Mouse (Mus musculus): ENCODE results near the gene Slc39a8. TPM values are rescaled to one million over a fixed set of nuclear protein-coding genes. Genes with fewer than 3 reads are reported as not detected.

The Slc39a8 gene
- polyA plus RNA-seq, 1 experiment: 2.0 TPM

DNA sequence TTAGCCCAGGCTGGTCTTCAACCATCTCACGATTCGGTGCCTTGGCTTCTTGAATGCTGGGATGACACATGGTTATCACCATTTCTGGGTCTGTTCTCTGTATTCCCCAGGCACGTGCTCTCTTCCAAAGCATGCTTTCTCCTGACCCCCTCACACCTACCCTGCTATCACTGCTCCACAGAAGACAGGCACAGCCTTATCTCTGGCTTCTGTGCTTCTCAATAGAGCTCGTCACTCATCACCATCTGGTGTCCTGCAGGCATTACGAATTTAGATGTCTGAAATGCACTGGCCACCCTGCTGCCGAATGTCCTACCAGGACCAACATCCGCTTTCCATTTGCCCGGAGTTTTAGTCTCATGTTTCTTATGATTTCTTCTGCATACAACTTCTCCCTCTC, 18.6 kb downstream of the Slc39a8 start:
- H3K36me3 ChIP-seq (ENCODE audit: control insufficient read depth, insufficient read depth, low read length): no peaks in the 10 kb centered on the region
- H3K4me3 ChIP-seq (ENCODE audit: extremely low read depth, insufficient read depth, insufficient read length): no peak overlapping the region
- no peak for DNase-seq (ENCODE audit: low read depth in 1 of 2, low spot score in 2 of 2)
- H3K4me1 ChIP-seq (ENCODE audit: control insufficient read depth, insufficient read depth, insufficient read length): no peaks in the 10 kb centered on the region
- H3K27ac ChIP-seq (ENCODE audit: insufficient read depth, low read length): no peak overlapping the region
- WGBS: 84% methylated on average over 8 of the region's 8 CpGs
- H3K27me3 ChIP-seq (ENCODE audit: control insufficient read depth, insufficient read depth, low read length): no peaks in the 10 kb centered on the region
- TF ChIP-seq CTCF (IDR thresholded peaks at IDR 0.05; ENCODE audit: extremely low read depth, insufficient read depth, insufficient read length, insufficient replicate concordance): no peak
- TF ChIP-seq POLR2A (IDR thresholded peaks at IDR 0.05; ENCODE audit: low read depth, low read length): no peak

DNA sequence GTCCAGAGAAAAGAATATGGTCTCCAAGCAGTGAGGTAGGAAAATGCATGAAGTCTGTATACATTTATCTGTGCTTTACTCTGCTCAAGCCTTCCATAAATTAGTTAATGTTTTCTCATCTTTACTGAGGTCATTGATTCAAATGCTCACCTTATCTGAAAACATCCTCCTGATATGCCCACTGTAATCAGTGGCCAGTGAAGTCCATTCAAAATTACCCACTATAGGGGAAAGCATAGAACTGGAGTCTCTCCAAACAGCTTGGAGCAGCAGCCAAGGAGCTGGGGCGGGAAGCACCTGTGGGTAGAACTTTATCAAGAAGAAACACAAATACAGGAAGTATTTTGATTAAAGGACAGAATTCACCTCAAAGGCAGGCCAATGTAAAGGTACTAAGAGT, 19.8 kb downstream of the Slc39a8 start:
- H3K27me3 ChIP-seq (ENCODE audit: control insufficient read depth, insufficient read depth, low read length): no peaks in the 10 kb centered on the region
- WGBS: 92% methylated on average over 1 of the region's 1 CpGs
- TF ChIP-seq CTCF (IDR thresholded peaks at IDR 0.05; ENCODE audit: extremely low read depth, insufficient read depth, insufficient read length, insufficient replicate concordance): no peak
- TF ChIP-seq POLR2A (IDR thresholded peaks at IDR 0.05; ENCODE audit: low read depth, low read length): no peak
- H3K27ac ChIP-seq (ENCODE audit: insufficient read depth, low read length): no peak overlapping the region
- no peaks in the 10 kb centered on the region for H3K36me3 ChIP-seq (ENCODE audit: control insufficient read depth, insufficient read depth, low read length)
- no peaks in the 10 kb centered on the region for H3K4me1 ChIP-seq (ENCODE audit: control insufficient read depth, insufficient read depth, insufficient read length)
- no peak overlapping the region for H3K4me3 ChIP-seq (ENCODE audit: extremely low read depth, insufficient read depth, insufficient read length)
- no peak for DNase-seq (ENCODE audit: low read depth in 1 of 2, low spot score in 2 of 2)

DNA sequence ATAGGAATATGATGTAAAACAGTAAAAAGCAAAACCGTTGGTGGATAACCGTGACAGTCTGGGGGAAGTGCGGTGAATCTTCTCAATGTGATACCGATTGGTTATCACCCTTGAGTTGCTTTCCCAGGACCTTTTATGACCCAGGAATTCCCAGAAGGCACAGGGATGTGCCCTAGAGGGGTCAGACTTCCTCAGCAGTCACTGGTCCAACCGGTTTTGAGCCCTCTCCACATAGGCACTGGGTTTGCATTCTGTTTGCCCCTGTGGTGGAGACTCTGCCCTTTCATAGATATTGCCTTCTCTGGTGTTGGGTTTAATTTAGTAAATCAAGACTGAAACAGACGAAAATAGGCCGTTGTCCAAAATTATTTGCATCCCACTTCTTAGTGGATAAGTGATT, 20.8 kb downstream of the Slc39a8 start:
- H3K4me3 ChIP-seq (ENCODE audit: extremely low read depth, insufficient read depth, insufficient read length): no peak overlapping the region
- no peaks in the 10 kb centered on the region for H3K27me3 ChIP-seq (ENCODE audit: control insufficient read depth, insufficient read depth, low read length)
- no peak overlapping the region for H3K27ac ChIP-seq (ENCODE audit: insufficient read depth, low read length)
- no peak for TF ChIP-seq CTCF (IDR thresholded peaks at IDR 0.05; ENCODE audit: extremely low read depth, insufficient read depth, insufficient read length, insufficient replicate concordance)
- TF ChIP-seq POLR2A (IDR thresholded peaks at IDR 0.05; ENCODE audit: low read depth, low read length): no peak
- WGBS: 90% methylated on average over 7 of the region's 7 CpGs
- no peaks in the 10 kb centered on the region for H3K36me3 ChIP-seq (ENCODE audit: control insufficient read depth, insufficient read depth, low read length)
- no peaks in the 10 kb centered on the region for H3K4me1 ChIP-seq (ENCODE audit: control insufficient read depth, insufficient read depth, insufficient read length)
- no peak for DNase-seq (ENCODE audit: low read depth in 1 of 2, low spot score in 2 of 2)

DNA sequence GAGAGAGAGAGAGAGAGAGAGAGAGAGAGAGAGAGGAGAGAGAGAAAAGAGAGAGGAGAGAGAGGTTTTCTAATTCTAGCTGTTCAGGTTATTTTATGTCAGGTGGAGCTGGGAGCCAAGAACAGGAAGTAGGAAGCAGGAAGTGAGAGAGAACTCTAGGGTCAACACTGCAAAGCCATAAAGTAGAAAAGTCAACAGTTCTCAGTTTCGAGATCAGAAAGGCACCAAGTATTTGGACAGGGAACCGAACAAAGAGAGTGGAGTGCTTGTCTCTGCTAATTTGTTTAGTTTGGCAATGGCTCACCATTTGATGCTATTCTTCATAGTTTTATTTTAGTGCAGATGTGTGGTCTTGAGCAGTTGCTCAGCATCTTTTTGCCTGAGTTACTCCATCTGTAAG, 26.5 kb downstream of the Slc39a8 start:
- 69% methylated on average over 2 of the region's 2 CpGs for WGBS
- no peak for DNase-seq (ENCODE audit: low read depth in 1 of 2, low spot score in 2 of 2)

DNA sequence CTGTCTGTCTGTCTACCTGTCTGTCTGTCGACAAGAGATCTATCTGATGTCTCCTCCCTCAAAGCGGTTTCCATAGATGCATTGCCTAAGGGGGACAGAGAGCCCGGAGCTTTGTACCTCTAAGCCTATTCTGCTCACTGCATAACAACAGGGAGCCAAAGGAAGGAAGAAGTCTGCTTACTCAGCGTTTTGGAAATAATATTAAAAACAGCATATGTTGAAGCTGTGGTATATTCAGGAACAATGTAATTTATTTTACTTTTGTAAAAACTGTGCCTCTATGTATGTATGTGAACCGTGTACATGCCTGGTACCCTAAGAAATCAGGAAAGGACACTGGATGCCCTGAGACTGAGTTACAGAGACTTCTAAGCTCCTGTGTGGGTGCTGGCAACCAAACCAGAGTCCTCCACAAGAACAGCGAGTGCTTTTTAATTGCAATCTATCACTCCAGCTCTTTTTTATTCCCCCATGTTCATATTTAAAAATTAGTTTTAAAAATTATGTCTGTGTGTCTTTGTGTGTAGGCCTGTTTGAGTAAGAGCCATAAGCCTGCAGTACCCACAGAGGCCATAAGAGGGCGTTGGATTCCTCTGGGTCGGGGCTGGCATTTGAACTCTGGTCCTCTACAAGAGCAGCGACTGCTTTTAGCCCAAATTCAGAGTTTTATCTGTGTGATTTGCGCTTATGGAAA, 28.7 kb downstream of the Slc39a8 start:
- 89% methylated on average over 10 of the region's 10 CpGs for WGBS
- DNase-seq (ENCODE audit: low read depth in 1 of 2, low spot score in 2 of 2): no peak
- Histone ChIP-seq H3K27me3 (ENCODE audit: control insufficient read depth, insufficient read depth, low read length) (no peaks in the 10 kb centered on the region), H3K4me1 (ENCODE audit: control insufficient read depth, insufficient read depth, insufficient read length) (no peaks in the 10 kb centered on the region), H3K27ac (ENCODE audit: insufficient read depth, low read length) (no peak overlapping the region), H3K36me3 (ENCODE audit: control insufficient read depth, insufficient read depth, low read length) (no peaks in the 10 kb centered on the region), H3K4me3 (ENCODE audit: extremely low read depth, insufficient read depth, insufficient read length) (no peak overlapping the region)
- TF ChIP-seq POLR2A (IDR thresholded peaks at IDR 0.05; ENCODE audit: low read depth, low read length) (no peak), CTCF (IDR thresholded peaks at IDR 0.05; ENCODE audit: extremely low read depth, insufficient read depth, insufficient read length, insufficient replicate concordance) (no peak)

More for the DNA sequence above, 26.5 kb downstream of the Slc39a8 start:
- Histone ChIP-seq H3K36me3 (ENCODE audit: control insufficient read depth, insufficient read depth, low read length) (no peaks in the 10 kb centered on the region), H3K27me3 (ENCODE audit: control insufficient read depth, insufficient read depth, low read length) (no peaks in the 10 kb centered on the region), H3K27ac (ENCODE audit: insufficient read depth, low read length) (no peak overlapping the region), H3K4me3 (ENCODE audit: extremely low read depth, insufficient read depth, insufficient read length) (no peak overlapping the region), H3K4me1 (ENCODE audit: control insufficient read depth, insufficient read depth, insufficient read length) (no peaks in the 10 kb centered on the region)
- TF ChIP-seq POLR2A (IDR thresholded peaks at IDR 0.05; ENCODE audit: low read depth, low read length) (no peak), CTCF (IDR thresholded peaks at IDR 0.05; ENCODE audit: extremely low read depth, insufficient read depth, insufficient read length, insufficient replicate concordance) (no peak)

DNA sequence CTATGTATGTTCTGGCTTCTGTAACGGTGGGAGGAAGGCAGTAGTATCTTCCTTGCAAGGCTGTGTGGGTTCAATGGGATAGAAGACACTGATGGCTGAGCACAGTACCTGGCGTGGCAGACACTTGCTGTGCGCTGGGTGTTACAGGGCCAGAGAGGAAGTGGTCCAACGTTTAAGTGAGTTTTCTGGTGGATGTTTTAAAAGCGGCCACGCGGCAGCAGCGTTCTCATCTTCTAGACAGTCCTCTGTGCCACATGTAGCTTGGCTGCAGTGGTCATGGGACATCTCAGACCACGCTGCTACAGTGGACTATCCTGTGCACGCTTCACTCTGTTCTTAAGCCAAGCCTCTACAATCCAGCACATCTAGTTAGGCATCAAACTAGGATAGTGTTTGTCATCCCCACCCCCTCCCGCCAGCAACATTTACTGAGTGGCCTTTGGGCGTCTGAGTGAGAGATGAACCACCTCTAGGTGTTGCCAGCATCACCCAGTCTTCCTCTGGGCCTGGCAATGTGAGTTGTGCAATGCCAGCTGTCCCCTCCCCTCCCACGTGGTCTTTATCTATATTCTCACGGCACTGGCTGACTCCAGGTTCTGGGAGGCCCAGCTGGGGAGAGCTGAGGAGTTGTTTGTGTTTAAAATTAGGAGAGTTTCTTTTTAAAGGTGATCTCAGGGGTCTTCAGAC, 29.4 kb downstream of the Slc39a8 start:
- TF ChIP-seq POLR2A (IDR thresholded peaks at IDR 0.05; ENCODE audit: low read depth, low read length): no peak
- no peak for TF ChIP-seq CTCF (IDR thresholded peaks at IDR 0.05; ENCODE audit: extremely low read depth, insufficient read depth, insufficient read length, insufficient replicate concordance)
- Histone ChIP-seq H3K4me3 (ENCODE audit: extremely low read depth, insufficient read depth, insufficient read length) (no peak overlapping the region), H3K27ac (ENCODE audit: insufficient read depth, low read length) (no peak overlapping the region), H3K4me1 (ENCODE audit: control insufficient read depth, insufficient read depth, insufficient read length) (no peaks in the 10 kb centered on the region), H3K36me3 (ENCODE audit: control insufficient read depth, insufficient read depth, low read length) (no peaks in the 10 kb centered on the region), H3K27me3 (ENCODE audit: control insufficient read depth, insufficient read depth, low read length) (no peaks in the 10 kb centered on the region)
- no peak for DNase-seq (ENCODE audit: low read depth in 1 of 2, low spot score in 2 of 2)
- WGBS: 88% methylated on average over 14 of the region's 14 CpGs

DNA sequence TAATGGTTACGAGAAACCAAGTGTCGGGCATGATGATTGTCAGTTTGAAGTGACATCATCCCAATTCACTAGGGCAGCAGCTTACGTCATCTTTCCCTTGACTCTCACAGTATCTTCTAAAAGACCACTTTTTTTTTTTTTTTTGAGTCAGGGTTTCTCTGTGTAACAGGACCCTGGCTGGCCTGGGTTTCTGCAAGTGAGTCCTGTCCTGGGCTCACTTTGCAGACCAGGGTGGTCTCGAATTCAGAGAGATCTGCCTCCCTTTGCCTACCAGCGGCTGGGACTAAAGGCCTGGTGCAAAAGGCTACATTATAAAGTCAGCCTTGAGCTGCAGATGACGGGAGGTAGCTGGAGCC, 29.9 kb downstream of the Slc39a8 start:
- no peaks in the 10 kb centered on the region for H3K27me3 ChIP-seq (ENCODE audit: control insufficient read depth, insufficient read depth, low read length)
- H3K36me3 ChIP-seq (ENCODE audit: control insufficient read depth, insufficient read depth, low read length): no peaks in the 10 kb centered on the region
- H3K4me1 ChIP-seq (ENCODE audit: control insufficient read depth, insufficient read depth, insufficient read length): no peaks in the 10 kb centered on the region
- TF ChIP-seq CTCF (IDR thresholded peaks at IDR 0.05; ENCODE audit: extremely low read depth, insufficient read depth, insufficient read length, insufficient replicate concordance): no peak
- H3K27ac ChIP-seq (ENCODE audit: insufficient read depth, low read length): no peak overlapping the region
- WGBS: 92% methylated on average over 6 of the region's 6 CpGs
- no peak overlapping the region for H3K4me3 ChIP-seq (ENCODE audit: extremely low read depth, insufficient read depth, insufficient read length)
- DNase-seq (ENCODE audit: low read depth in 1 of 2, low spot score in 2 of 2): no peak
